Mouse (Mus musculus) c-Kit-positive CD71-negative TER-119-negative erythroid progenitor cells, embryonic 14.5 days (primary cell): ENCODE data around the gene Ano4.
"Not testable (repeated sequence)": the region's sequence is repeated elsewhere in the genome, so short reads cannot be mapped to it uniquely, and the experiment has no call there.

ENCODE experiments used
- DNase-seq: peaks from one replicate; pipeline ENCODE4 v3.0.0-alpha.2; 2013; ENCODE audit warnings: low read depth

Gene Ano4

DNA sequence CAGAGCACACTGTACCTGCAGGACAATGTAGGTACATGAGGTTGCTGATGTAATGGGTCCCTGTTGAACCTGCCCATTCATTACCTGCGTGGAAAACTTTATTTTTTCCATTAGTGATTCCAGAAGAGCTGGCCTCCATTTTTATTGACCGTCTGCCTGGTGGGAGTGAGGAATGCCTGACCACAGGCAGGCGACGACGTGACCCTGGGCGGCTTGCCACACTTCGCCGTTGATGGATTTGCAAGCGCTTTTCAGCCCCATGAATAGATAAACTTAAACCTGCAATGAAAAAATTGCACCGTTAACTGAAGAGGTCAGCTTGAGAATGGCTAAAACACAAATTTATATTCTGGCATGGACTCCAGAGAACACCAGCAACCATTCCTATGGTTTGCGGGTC lies 195.4 kb downstream of the Ano4 start:
- DNase-seq: no peak

DNA sequence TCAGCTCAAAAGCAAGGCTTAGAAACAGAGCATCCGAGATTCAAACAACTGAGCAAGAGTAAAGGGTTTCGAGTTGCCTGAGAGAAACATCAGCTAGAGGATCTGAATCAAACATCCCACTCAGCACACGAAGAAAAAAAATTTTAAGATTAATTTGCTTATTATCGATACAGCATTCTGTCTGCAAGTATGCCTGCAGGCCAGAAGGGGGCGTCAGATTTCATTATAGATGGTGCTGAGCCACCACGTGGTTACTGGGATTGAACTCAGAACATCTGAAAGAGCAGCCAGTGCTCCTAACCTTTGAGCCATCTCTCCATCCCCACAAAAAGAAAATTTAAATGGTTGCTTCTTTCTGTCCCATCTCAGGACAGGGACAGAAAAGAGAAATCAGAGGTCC lies 223.2 kb downstream of the Ano4 start:
- no peak for DNase-seq

DNA sequence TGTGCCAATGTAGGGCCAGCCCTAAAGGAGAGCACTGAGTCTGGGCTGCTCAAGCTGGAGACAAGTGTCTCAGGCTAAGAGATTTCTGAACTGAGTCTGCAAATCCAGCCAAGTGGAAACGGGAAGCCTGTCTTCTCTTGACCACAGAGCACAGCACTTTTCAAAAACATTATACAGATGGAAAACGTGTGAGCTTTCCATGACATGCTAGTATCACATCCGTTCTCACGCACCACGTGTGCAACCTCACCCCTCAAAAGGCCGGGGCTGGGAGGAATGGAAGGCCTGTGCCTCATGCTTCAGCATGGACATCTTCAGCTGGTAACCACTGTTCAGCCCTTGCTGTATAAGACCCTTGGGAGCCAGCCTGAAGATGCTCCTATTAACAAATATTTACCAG lies 230.2 kb downstream of the Ano4 start:
- no peak for DNase-seq

DNA sequence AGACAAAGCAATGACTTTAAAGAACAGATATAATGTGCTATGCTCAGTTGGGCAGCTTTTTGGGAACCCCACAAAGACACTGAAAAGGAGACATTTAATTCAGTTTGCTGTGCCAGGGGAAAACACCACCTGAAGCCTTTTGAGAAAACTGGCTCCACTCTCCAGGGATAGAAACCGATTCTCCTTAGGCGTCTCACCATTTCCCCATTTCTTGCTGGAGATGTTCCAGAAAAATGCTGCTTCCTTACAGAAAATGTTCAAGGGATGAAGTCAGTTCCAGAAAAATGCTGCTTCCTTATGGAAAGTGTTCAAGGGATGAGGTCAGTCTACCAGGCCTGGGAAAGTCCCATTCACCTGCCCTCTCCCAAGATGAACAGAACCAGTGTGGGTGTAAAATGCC lies 233.1 kb downstream of the Ano4 start:
- no peak for DNase-seq

DNA sequence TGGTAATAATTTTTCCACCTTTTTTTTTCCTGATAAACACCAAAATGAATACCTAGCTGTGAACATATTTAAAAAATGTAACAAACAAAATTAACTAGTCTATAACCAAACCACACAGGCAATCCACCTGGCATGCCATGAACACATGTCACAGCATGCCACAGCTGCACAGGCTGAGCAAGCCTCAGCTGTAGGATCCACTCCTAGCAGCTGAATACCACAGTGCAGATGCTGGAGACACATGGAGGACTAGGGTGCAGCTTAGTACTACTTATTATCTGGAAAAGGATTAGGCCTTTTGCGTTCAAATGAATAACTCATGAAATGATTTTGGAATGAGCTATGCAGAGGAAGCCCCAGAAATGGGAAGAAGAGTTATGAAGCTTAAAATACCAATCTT lies 233.6 kb downstream of the Ano4 start:
- DNase-seq: no peak

DNA sequence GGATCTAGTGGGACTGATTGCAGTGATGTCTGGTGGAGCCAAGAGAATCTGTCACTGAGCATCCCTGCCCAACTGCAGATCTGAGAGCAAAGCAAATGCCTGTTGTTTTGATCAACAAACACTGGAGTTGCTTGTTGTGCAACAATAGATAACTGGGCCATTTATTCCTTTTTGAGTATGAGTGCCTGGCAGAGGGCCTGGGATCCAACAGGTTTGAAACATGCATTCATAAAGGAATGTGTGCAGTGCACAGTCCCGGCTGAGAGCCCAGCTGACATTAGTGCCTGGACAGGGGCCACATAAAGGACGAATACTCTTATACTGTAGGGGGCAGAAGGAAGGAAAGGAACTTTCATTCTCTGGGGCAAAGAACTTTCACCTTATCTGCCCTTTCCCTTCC lies 241.0 kb downstream of the Ano4 start:
- no peak for DNase-seq

DNA sequence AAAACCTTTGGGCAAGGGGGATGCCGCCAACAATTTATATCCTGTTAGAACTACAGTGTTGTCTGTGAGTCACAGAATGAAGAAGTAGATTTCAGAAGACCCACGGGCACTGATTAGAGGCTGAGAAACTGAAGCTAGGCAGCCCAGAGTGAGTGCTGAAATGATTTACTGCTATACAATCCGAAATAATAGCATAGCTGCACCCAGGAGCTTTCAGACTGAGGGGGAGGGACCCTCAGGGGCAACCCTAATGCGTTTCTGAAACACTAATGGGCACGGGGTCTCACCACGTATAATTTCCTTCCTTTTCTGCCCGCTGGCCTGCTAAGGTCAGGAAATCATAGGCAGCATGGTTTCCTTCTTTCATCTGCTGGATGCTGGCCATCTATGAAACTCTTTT lies 242.5 kb downstream of the Ano4 start:
- no peak for DNase-seq

DNA sequence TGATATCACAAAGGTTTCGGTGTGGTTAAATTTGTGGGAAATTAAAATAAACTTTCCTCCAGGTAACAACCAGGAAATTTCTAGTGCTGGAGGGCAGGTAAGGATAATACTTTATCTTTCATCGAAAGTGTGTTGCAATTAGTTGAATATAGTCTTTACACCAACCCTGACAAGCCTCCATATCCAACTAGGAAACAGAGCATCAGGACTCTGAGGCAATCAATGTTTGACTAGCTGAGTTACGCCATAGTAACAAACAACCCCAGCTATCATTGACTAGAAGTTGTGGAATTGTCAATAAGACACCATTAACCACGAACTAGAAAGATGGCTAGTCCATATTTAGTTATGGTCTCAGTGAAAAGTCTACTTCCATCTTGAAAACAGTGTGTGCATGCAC lies 246.4 kb downstream of the Ano4 start:
- DNase-seq: no peak

DNA sequence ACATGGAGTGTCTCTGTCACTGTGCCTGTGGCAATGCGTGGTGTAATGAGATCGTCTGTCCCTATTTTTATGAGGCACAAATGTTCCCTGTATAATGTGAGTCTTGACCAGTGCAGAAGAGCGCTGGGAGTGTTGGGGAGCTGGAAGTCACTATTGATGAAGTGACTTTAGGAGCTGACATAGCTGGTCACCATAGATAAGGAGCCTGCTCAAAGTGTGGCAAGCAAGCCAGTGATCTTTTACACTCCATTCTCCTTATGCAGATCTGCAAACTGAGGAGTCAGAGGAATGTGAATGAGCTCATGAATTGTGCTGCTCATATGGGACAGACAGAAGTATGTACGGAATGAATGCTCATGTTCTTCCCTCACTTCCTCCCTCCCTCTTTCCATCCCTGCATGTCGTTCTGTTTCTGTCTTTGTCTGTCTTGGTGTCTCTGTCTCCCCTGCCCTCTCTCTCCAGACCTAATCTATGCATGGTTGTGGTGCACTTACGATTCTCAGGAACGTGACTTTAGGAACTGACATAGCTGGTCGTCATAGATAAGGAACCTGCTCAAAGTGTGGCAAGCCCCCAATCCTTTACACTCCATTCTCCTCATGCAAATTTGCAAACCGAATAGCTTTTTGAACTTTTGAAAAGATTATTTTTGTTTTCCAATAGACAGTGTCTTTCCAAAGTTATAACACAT lies 252.1 kb downstream of the Ano4 start:
- DNase-seq: peak; percentile 12

DNA sequence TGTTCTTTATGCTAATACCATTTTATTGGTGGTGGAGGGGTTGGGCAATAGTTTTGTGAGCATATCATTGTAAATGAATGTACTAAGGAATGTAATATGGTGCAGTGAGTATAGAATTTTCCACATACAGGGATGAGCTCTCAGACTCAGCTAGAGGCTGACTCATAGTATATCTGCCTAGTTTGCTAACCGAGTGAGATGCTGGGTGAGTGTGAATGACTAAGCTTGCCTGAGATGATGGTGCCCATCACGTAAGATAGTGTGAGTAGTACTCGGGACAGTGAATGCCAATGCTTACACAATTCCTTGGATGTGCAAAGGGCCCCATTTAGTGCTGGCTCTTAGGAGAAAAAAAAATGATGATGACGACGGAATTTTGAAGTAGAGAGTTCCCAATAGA lies 267.1 kb downstream of the Ano4 start:
- DNase-seq: no peak

DNA sequence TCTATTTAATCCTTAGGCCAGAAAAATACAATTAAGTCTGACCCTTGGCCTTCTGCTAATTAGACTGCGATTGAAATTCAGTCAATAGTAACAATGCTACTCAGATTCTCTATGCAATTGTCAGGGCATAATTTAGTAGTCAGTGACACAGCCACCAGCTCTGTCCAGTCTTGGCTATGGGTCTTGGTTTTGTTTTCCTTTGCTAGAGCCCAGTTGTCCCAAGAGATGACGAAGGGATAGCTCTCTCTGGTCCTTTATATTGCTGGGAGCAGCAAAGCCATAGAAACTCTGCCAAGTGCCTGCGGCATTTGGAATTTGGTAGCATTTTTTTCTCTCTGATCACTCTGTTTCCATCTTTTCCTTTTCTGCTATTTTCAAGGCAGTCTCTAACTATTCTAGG lies 288.7 kb downstream of the Ano4 start:
- no peak for DNase-seq

DNA sequence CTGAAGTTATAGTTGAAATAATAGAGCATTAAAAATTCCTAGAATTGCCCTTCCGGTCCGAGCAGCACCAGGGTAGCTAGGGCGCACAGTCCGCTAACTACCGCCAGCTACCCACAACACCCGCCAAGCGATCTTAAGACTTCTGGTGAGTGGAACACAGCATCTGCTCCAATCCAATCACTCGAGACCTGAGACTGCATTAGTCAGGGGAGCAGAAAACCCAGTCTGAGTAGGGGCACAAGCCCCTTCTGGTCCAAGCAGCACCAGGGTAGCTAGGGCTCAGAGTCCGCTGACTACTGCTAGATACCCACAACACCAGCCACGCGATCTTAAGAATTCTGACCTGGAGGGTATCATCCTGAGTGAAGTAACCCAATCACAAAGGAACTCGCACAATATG lies 299.6 kb downstream of the Ano4 start:
- not testable (repeated sequence) for DNase-seq

DNA sequence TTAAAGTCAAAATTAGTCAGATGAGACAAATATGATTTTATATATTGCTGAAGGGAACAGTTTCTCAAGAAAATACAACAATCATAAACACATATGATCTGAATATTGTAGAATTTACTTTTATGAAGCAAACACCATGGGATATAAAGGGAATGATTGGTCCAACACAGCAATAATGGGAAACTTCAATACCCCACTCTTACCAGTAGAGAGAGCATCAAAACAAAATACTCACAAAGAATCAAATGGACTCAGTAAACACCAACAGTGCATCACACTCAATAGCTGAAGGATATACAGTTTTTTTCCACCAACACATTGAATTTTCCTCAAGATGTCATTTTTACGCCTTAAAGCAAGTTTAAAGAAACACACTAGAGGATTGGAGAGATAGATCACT lies 300.4 kb downstream of the Ano4 start:
- no peak for DNase-seq

DNA sequence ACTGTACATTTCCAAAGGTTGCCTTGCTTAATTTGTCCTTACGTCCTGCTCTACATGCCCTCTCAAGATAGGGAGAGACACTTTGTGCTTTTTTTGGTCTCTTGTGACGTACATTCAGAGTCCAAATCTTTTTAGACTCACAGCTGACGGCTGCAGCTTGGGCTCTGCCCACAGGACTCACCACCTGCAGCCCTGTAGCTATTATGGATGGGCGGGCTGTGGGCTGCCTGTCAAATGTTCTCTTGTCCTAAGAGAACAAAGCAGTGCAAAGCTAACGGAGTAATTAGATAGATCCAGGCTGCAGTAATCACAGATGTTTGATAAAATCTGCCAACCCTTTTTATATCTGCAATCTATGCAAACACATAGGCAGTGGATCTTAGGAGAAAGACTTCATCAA lies 325.6 kb downstream of the Ano4 start:
- no peak for DNase-seq

DNA sequence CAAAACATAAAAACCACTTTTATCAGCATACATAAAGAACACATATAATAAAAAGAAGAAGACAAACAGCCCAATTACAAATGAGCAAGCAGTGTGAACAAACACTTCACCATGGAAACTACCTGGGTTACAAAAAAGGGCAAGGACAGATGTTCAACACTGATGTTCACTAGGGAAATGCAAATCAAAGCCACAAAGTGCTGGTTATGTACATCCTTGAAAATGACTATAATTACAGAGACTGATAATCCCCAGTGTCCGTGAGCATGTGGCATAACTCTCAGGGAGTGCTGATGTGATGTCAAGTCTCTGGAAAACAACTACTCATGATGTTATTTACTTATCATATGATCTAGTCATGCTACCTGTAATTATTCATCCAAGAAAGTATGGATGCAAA lies 336.3 kb downstream of the Ano4 start:
- no peak for DNase-seq

DNA sequence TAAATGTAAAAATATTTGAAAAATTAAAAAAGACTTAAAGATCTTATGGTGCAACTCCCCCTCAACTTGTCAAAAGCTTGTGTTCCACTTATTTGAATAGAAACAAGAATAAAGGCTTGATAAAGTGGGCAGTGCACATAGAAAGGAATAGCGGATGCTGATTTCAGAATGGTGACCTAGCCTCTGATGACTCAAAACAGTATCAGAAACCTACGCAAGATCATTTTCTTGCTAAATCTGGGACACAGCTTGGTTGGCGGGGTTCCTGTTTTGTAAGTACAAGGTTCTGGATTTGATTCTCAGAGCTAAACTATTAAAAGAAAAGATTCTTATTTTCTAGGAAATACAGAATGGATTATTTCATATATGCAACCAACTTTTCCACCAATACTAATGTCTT lies 340.0 kb downstream of the Ano4 start:
- no peak for DNase-seq

DNA sequence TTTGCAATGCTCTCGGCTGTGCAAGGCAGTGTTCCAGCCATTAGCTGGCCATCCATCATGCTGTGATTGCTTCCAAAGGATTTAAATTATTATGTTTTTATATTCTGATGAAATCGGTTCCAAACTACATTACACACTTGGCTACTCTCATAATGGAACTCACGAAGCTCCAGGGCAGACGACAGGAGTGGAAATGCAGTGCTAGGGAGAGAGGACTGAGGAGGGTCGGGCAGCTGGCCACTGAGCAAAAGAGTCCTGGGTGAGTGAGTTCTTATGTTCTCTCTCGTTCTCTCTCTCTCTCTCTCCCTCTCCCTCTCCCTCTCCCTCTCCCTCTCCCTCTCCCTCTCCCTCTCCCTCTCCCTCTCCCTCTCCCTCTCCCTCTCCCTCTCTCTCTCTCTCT lies 357.6 kb downstream of the Ano4 start:
- no peak for DNase-seq

DNA sequence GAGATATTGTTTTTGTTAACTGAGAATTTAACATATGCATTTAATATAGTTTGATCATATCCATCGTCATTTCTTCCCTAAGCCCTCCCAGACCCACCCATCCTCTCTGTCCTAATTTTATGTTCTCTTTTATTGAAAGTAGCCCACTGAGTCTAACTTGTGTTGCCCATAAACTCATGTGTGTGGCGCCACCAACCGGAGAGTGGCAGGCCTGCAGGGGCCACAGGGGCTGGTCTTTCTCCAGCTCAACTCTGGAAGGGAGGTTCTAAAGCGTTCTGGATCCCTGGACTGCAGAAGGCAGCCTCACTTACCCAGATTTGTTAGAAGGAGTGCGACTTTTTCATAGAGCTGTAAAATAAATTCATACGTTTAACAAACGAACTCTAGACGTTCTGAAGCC lies 361.1 kb downstream of the Ano4 start:
- peak; percentile 1 for DNase-seq

DNA sequence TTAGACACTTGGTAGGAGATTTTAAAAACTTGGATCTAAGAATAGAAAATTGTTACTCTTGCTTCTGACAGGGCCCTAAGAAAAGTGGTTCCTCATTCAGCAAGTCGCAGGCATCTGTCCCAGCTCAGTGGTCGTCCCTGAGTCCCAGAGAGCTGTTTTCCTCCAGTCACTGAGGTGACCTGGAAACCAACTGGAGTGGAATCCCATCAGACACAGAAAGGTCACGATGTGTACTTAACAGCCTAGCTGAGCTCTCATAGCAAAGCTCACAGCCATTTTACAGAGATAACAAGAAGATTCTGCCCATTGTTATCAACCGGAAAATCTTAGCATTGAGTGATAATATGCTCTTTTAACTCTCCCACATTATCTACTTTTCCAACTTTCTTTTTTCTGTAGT lies 365.1 kb downstream of the Ano4 start:
- DNase-seq: no peak

DNA sequence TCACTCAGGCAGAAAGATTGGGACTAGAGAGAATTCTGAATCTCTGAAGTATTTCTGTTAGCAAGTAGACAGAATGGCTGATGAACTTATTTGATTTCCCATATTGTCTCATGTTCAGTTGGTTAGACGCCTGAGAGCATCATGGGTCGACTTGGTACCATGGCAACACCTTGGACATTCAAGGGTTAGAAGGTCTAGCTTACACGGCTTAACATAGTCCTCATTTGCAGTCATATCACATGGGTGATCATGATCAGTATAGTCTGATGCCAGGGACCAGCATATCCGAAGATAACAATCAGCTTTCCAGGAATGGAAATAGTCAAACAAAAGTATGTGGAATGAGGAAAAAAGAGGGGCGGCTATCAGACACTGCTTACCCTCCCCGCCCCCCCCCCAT lies 365.6 kb downstream of the Ano4 start:
- DNase-seq: no peak

DNA sequence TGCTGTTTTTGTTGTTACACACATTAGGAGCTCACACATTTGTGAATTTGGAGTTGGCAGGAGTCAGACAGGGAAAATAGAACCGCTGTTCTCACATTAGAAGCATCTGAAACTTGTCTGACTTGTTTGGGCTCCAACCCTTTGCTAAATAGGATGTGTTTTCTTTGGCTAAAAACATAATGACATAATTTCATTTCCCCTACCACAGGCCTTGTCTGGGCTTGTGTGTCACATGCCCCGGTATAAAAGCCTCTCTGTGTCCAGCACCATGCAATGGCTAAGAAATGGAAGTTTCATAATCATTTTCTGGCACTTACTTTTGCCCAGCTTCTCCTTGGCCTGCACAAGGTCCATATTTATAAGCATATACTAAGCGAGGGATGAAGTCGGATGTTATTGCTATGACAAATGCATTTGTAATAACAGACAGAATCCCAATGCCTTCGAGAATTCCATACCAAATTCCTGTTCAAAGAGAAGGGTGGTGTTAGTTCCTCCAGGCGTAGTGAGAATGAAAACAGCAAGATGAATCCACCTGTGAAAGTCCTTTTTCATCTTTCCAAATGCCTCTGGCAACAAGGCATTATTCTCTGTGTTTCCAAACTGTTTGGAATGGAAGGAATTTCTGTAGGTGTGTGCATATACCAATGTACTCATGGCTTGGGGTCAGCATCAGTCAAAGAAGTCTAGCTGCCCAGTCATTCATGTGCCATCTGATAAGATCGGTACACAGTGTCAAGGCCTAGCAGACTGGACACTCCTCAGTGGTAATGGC lies 373.4 kb downstream of the Ano4 start:
- no peak for DNase-seq

DNA sequence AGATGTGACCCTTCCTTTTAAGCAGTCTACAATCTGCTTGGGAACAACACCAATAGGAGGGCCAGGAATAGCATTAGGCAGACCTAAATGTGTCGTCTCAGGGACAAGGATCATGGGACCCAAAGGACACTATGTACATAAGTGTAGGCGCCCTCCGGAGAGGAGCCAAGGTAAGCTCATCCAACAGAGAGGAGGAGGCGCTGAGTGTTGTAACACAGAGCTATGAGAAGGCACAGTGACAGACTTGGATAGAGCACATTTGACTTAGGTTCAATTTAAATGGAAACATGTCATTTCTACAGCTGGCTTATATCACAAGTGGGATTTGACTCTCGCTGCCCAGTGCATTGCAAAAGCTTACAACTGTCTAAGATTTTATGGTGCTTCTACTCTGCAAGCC lies 376.0 kb downstream of the Ano4 start:
- DNase-seq: no peak

DNA sequence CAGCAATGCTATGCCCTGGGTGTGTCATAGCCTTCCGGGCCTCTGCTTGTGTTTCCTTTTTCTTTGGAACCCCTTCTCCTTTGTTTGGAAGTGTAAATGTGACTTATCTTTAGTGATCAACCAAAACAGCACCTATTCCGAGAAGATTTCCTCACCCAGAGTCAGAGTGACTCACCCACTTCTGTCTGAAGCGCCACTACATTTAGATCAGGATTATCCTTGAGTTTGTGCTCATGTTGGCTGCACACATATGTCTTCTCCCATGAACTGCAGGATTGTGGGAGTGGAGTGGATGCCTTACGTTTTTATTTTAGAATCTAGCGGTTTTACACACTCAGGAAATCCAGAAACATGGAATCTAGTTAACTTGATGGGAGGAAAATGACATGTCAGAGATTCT lies 383.8 kb downstream of the Ano4 start:
- DNase-seq: no peak

DNA sequence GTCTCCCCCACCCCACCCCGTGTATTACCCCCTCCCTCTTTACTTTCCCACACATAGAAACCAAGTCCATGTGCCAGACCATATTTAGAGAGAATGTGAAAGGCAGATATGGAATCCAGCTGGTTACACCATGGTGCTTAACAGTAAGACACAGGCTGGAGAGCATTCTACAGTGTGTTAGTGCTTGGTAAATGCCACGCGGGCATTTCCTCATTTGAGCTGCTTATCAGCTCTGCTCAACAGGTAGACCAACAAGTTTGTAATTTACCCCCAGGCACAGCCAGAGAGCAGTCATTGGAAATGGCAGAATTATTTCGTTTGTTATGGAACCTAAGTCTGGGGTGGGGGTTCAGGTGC lies 394.3 kb downstream of the Ano4 start:
- no peak for DNase-seq
